Mouse (Mus musculus): ENCODE results near the gene Smtnl2. TPM values are rescaled to one million over a fixed set of nuclear protein-coding genes. Genes with fewer than 3 reads are reported as not detected.

Gene Smtnl2
- total RNA-seq, 1 experiment: 23.6 TPM

DNA sequence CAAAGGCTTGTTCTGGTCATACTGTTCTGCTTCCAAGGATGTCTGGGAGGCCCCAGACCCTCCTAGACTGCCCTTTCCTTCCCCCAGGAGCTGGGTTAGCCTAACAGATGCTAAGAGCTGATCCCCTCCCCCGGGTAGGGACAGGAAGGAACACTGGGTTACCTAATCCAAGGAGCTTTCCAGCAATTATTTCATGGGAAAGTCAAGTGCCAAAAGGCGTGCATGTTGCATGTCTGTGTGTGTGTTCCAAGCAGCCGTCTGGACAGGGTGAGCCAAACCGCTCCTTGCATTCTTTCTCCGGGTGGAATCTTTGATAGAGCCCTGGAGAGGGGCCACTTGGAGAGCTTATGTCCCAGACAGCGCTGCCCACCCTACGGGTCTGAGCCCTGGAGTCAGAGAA lies 1.5 kb upstream of the Smtnl2 start:
- TF ChIP-seq MAFK (IDR thresholded peaks at IDR 0.05; ENCODE audit: insufficient read depth, low read depth, low read length): no peak
- no peak for TF ChIP-seq HCFC1 (IDR thresholded peaks at IDR 0.05; ENCODE audit: borderline replicate concordance, insufficient read depth, low read length)
- no peak for TF ChIP-seq ZNF384 (IDR thresholded peaks at IDR 0.05; ENCODE audit: low read depth, low read length)
- TF ChIP-seq ZC3H11A (IDR thresholded peaks at IDR 0.05; ENCODE audit: borderline replicate concordance, low read depth, low read length): no peak
- TF ChIP-seq CHD2 (IDR thresholded peaks at IDR 0.05; ENCODE audit: low read depth, low read length): no peak
- Histone ChIP-seq H3K9me3 (ENCODE audit: control insufficient read depth, insufficient read depth, low read depth, low read length) (no peaks in the 10 kb centered on the region), H3K4me1 (ENCODE audit: control insufficient read depth in 2 of 2, insufficient read depth in 2 of 2, low read length in 2 of 2, poor library complexity in 1 of 2) (peaks cover 6 to 27% of the 10 kb centered on the region in 2 experiments; a peak in 3 of 4 replicates), H3K9ac (ENCODE audit: insufficient read depth, low read depth, low read length, poor library complexity, severe bottlenecking) (no peak overlapping the region), H3K36me3 (ENCODE audit: control insufficient read depth, insufficient read depth, low read length, poor library complexity, severe bottlenecking) (no peaks in the 10 kb centered on the region), H3K4me3 (ENCODE audit: insufficient read depth in 1 of 2, low read depth in 1 of 2, low read length in 2 of 2, poor library complexity in 1 of 2, severe bottlenecking in 1 of 2) (no peak overlapping the region), H3K27ac (ENCODE audit: insufficient read depth, low read depth, low read length, poor library complexity, severe bottlenecking) (no peak overlapping the region)
- in situ Hi-C loops (cut with MboI; ENCODE audit: low sequenced_read_pairs in 2 of 2, unreplicated experiment in 2 of 2): no loop called here
- DNase-seq (ENCODE audit: low read depth, low spot score): no peak

DNA sequence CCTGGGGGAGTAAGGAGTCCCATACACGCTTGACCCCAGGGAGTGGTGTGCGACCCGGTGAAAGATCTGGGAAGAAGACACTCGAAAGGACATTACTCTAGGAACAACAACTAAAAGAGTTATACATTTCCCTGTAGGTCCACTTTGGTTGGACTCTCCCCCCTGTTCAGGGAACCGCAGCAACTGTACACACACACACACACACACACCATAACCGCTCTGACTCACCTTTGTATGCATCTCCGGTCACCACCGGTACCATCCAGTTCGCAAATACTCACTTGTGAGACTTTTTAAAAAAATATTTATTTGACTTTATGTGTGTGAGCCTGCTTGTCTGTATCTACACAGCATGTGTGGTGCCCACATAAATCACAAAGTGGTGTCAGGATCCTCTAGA lies 432 bp upstream of the Smtnl2 start:
- in situ Hi-C loops (cut with MboI; ENCODE audit: low sequenced_read_pairs in 2 of 2, unreplicated experiment in 2 of 2): no loop called here
- peaks cover 7 to 26% of the 10 kb centered on the region in 2 experiments for H3K4me1 ChIP-seq (ENCODE audit: control insufficient read depth in 2 of 2, insufficient read depth in 2 of 2, low read length in 2 of 2, poor library complexity in 1 of 2)
- no peaks in the 10 kb centered on the region for H3K9me3 ChIP-seq (ENCODE audit: control insufficient read depth, insufficient read depth, low read depth, low read length)
- no peak overlapping the region for H3K9ac ChIP-seq (ENCODE audit: insufficient read depth, low read depth, low read length, poor library complexity, severe bottlenecking)
- DNase-seq (ENCODE audit: low read depth, low spot score): no peak
- H3K4me3 ChIP-seq (ENCODE audit: insufficient read depth in 1 of 2, low read depth in 1 of 2, low read length in 2 of 2, poor library complexity in 1 of 2, severe bottlenecking in 1 of 2): peak overlapping the region in 1 of 2 experiments; percentile 29; a peak in 1 of 4 replicates
- TF ChIP-seq ZC3H11A (IDR thresholded peaks at IDR 0.05; ENCODE audit: borderline replicate concordance, low read depth, low read length): no peak
- TF ChIP-seq CHD2 (IDR thresholded peaks at IDR 0.05; ENCODE audit: low read depth, low read length): no peak
- TF ChIP-seq HCFC1 (IDR thresholded peaks at IDR 0.05; ENCODE audit: borderline replicate concordance, insufficient read depth, low read length): no peak
- TF ChIP-seq ZNF384 (IDR thresholded peaks at IDR 0.05; ENCODE audit: low read depth, low read length): no peak
- TF ChIP-seq MAFK (IDR thresholded peaks at IDR 0.05; ENCODE audit: insufficient read depth, low read depth, low read length): no peak
- H3K27ac ChIP-seq (ENCODE audit: insufficient read depth, low read depth, low read length, poor library complexity, severe bottlenecking): no peak overlapping the region
- no peaks in the 10 kb centered on the region for H3K36me3 ChIP-seq (ENCODE audit: control insufficient read depth, insufficient read depth, low read length, poor library complexity, severe bottlenecking)

DNA sequence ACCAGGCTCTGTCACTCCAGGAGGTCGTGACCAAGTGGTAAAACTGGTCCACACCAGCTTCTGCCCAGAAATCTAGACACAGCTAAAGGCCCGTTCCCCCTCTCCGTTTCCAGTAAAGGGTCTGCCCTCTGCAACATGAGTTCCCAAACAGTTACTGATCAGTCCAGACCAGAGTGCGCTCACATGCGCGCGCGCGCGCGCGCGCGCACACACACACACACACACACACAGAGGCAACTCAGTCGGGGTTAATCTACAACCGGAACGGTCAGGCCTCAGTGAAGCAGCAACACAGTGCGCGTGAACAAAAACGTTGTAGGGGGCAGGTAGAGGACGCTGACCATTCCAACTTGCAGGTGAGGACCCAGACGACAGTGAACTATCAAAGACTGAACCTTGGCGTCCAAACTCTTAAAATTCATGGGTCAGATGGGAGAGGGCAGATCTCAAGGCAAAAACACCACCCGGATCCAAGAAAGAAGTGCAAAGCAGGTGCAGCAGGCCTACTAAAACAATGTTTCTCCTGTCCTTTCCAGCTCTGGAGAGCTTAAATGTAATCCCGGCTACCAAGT lies 906 bp downstream of the Smtnl2 start:
- no peaks in the 10 kb centered on the region for H3K9me3 ChIP-seq (ENCODE audit: control insufficient read depth, insufficient read depth, low read depth, low read length)
- peak overlapping the region; percentile 9; the same call in 1 of the 2 replicates for H3K27ac ChIP-seq (ENCODE audit: insufficient read depth, low read depth, low read length, poor library complexity, severe bottlenecking)
- H3K4me3 ChIP-seq (ENCODE audit: insufficient read depth in 1 of 2, low read depth in 1 of 2, low read length in 2 of 2, poor library complexity in 1 of 2, severe bottlenecking in 1 of 2): peak overlapping the region; percentile 98
- peak overlapping the region; percentile 85 for H3K9ac ChIP-seq (ENCODE audit: insufficient read depth, low read depth, low read length, poor library complexity, severe bottlenecking)
- no peaks in the 10 kb centered on the region for H3K36me3 ChIP-seq (ENCODE audit: control insufficient read depth, insufficient read depth, low read length, poor library complexity, severe bottlenecking)
- in situ Hi-C loops (cut with MboI; ENCODE audit: low sequenced_read_pairs in 2 of 2, unreplicated experiment in 2 of 2): no loop called here
- H3K4me1 ChIP-seq (ENCODE audit: control insufficient read depth in 2 of 2, insufficient read depth in 2 of 2, low read length in 2 of 2, poor library complexity in 1 of 2): peaks cover 8 to 32% of the 10 kb centered on the region in 2 experiments
- no peak for DNase-seq (ENCODE audit: low read depth, low spot score)
- TF ChIP-seq MAFK (IDR thresholded peaks at IDR 0.05; ENCODE audit: insufficient read depth, low read depth, low read length) (no peak), CHD2 (IDR thresholded peaks at IDR 0.05; ENCODE audit: low read depth, low read length) (no peak), ZC3H11A (IDR thresholded peaks at IDR 0.05; ENCODE audit: borderline replicate concordance, low read depth, low read length) (no peak), ZNF384 (IDR thresholded peaks at IDR 0.05; ENCODE audit: low read depth, low read length) (no peak), HCFC1 (IDR thresholded peaks at IDR 0.05; ENCODE audit: borderline replicate concordance, insufficient read depth, low read length) (no peak)

DNA sequence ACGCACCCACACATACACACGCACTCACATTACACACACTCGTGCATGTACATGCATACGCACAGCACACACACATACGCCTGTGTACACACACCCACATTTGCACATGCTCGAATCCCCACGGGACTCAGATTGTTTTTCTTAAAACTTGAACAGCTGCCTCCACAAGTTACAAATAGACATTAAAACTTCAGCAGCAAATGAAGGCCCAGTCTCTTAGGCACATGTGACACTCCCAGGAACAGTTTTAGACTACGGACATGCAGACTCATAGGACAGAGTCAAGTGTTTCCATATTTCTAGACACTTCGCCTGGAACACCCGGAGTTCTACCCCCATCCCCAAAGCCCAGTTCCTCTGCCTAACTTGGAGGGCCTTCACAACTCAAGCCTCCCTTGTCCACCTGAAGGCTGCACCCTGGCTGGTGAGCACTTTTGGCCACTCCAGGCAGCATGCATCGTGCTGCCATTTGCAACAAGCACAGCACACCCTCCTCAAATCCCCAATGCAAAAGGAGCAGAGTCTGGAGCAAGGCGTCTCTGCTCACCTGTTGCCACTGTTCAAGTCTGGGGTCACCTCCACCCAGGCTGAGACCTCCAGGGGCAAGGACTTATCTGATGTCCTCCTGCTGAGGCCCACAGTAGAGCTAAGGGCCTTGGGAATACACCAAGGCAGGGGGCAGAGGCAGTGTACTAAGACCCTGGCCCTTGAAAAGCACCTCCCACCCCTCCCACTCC lies 1.7 kb downstream of the Smtnl2 start:
- peak overlapping the region; percentile 62 to 98 for H3K4me3 ChIP-seq (ENCODE audit: insufficient read depth in 1 of 2, low read depth in 1 of 2, low read length in 2 of 2, poor library complexity in 1 of 2, severe bottlenecking in 1 of 2)
- no peak for TF ChIP-seq MAFK (IDR thresholded peaks at IDR 0.05; ENCODE audit: insufficient read depth, low read depth, low read length)
- TF ChIP-seq ZNF384 (IDR thresholded peaks at IDR 0.05; ENCODE audit: low read depth, low read length): no peak
- no peak for TF ChIP-seq ZC3H11A (IDR thresholded peaks at IDR 0.05; ENCODE audit: borderline replicate concordance, low read depth, low read length)
- no peak for TF ChIP-seq CHD2 (IDR thresholded peaks at IDR 0.05; ENCODE audit: low read depth, low read length)
- no peak for TF ChIP-seq HCFC1 (IDR thresholded peaks at IDR 0.05; ENCODE audit: borderline replicate concordance, insufficient read depth, low read length)
- in situ Hi-C loops (cut with MboI; ENCODE audit: low sequenced_read_pairs in 2 of 2, unreplicated experiment in 2 of 2): no loop called here
- no peaks in the 10 kb centered on the region for H3K9me3 ChIP-seq (ENCODE audit: control insufficient read depth, insufficient read depth, low read depth, low read length)
- DNase-seq (ENCODE audit: low read depth, low spot score): no peak
- H3K27ac ChIP-seq (ENCODE audit: insufficient read depth, low read depth, low read length, poor library complexity, severe bottlenecking): no peak overlapping the region
- peaks cover 8 to 33% of the 10 kb centered on the region in 2 experiments for H3K4me1 ChIP-seq (ENCODE audit: control insufficient read depth in 2 of 2, insufficient read depth in 2 of 2, low read length in 2 of 2, poor library complexity in 1 of 2)
- H3K9ac ChIP-seq (ENCODE audit: insufficient read depth, low read depth, low read length, poor library complexity, severe bottlenecking): 0 out of 2 replicates have a peak overlapping the region, but pooled peaks have one; percentile 18
- no peaks in the 10 kb centered on the region for H3K36me3 ChIP-seq (ENCODE audit: control insufficient read depth, insufficient read depth, low read length, poor library complexity, severe bottlenecking)

Data from ES-E14 (cell line).